Mouse (Mus musculus) embryonic fibroblast, embryonic 13.5 days (primary cell): ENCODE measurements around the gene Gm5269.

Experiments used
- CTCF ChIP-seq: IDR thresholded peaks from 2 replicates; pipeline ENCODE4 v1.5.1; 2011; ENCODE audit warnings: mild to moderate bottlenecking, control low read depth, low read length, moderate library complexity, borderline replicate concordance; ENCODE audit not compliant: insufficient read depth
- POLR2A ChIP-seq: IDR thresholded peaks from 2 replicates; pipeline ENCODE4 v1.6.1; 2011; ENCODE audit warnings: low read depth, mild to moderate bottlenecking, control low read depth, low read length, moderate library complexity

- TF ChIP-seq CTCF (no peak), POLR2A (no peak)
Observed at GRCm38 (mm10) chr1:45919752-45920151, 29.7 kb upstream of the Gm5269 start.
